Comparison of ENCODE assay signal across 10 mouse cellular contexts in genomic region chrX:69364198-69364597, GRCm38 (mm10). TPM values are rescaled to one million over a fixed set of nuclear protein-coding genes. Genes with fewer than 3 reads are reported as not detected.
DNase-seq lines count a peak whose midpoint lies in the region; ATAC-seq and TF ChIP-seq lines count a peak whose summit lies in the region.
"Had no signal": no experiment of that assay in that cellular context is flagged by ENCODE, and none has a peak within 500 bp of the region (broad histone marks: within the 10 kb centered on the region; RNA-seq: fewer than 3 reads in every experiment).

No protein-coding gene starts in this region.

- no peak overlapping the region for H3K27ac ChIP-seq in kidney, embryonic 16.5 days (ENCODE audit: low read length)
- H3K27ac ChIP-seq in embryonic facial prominence, embryonic 11.5 days (replicated peaks; ENCODE audit: low read depth, low read length) = no peak overlapping the region
- no peak overlapping the region for H3K27ac ChIP-seq in hindbrain, embryonic 14.5 days
- no peak overlapping the region for H3K27ac ChIP-seq in midbrain, postnatal 0 days (ENCODE audit: low read depth, low read length)

- H3K4me2 ChIP-seq in kidney, embryonic 16.5 days (replicated peaks; ENCODE audit: low read depth, low read length) = no peak overlapping the region
- H3K4me2 ChIP-seq in embryonic facial prominence, embryonic 11.5 days (ENCODE audit: low read depth, low read length) = no peak overlapping the region; the same call in 1 of the 2 replicates
- H3K4me2 ChIP-seq in hindbrain, embryonic 14.5 days (replicated peaks) = peak overlapping the region; percentile 43
- H3K4me2 ChIP-seq in midbrain, postnatal 0 days (ENCODE audit: low read depth, low read length, poor library complexity, severe bottlenecking) = peak overlapping the region; percentile 20; the same call in 1 of the 2 replicates

- no peak overlapping the region for H3K9ac ChIP-seq in kidney, embryonic 16.5 days (replicated peaks; ENCODE audit: low read length)
- H3K9ac ChIP-seq in embryonic facial prominence, embryonic 11.5 days (replicated peaks; ENCODE audit: low read length) = no peak overlapping the region
- H3K9ac ChIP-seq in hindbrain, embryonic 14.5 days = no peak overlapping the region
- H3K9ac ChIP-seq in midbrain, postnatal 0 days (replicated peaks; ENCODE audit: low read length, poor library complexity, severe bottlenecking) = no peak overlapping the region

- H3K4me3 ChIP-seq in kidney, embryonic 16.5 days (ENCODE audit: low read length) = no peak overlapping the region
- H3K4me3 ChIP-seq in embryonic facial prominence, embryonic 11.5 days (ENCODE audit: low read depth, low read length) = no peak overlapping the region
- H3K4me3 ChIP-seq in hindbrain, embryonic 14.5 days (replicated peaks; ENCODE audit: low read length) = no peak overlapping the region
- no peak overlapping the region for H3K4me3 ChIP-seq in midbrain, postnatal 0 days (ENCODE audit: low read depth, low read length)

- peaks cover 7% of the 10 kb centered on the region; the same call in 1 of the 2 replicates for H3K4me1 ChIP-seq in kidney, embryonic 16.5 days (ENCODE audit: insufficient read depth, low read length)
- no peaks in the 10 kb centered on the region for H3K4me1 ChIP-seq in embryonic facial prominence, embryonic 11.5 days (ENCODE audit: control insufficient read depth, insufficient read depth, low read length)
- H3K4me1 ChIP-seq in hindbrain, embryonic 14.5 days (replicated peaks; ENCODE audit: control insufficient read depth, insufficient read depth, low read length) = peaks cover 4% of the 10 kb centered on the region
- H3K4me1 ChIP-seq in midbrain, postnatal 0 days (ENCODE audit: insufficient read depth, low read length) = no peaks in the 10 kb centered on the region

- DNase-seq in kidney, postnatal 4 days = no peak
- peak; percentile 53 for DNase-seq in embryonic facial prominence, embryonic 11.5 days (ENCODE audit: low spot score)
- DNase-seq in hindbrain, embryonic 14.5 days (ENCODE audit: low spot score) = no peak
- DNase-seq in midbrain, postnatal 0 days (ENCODE audit: low spot score) = peak; percentile 6
- no peak for DNase-seq in thymus, postnatal 0 days (ENCODE audit: low spot score)
- no peak for DNase-seq in spleen, postnatal 4 days (ENCODE audit: low spot score in 2 of 2)
- DNase-seq: cerebellum, adult 8-10 months; right cerebral cortex, postnatal 14 days; thymus, adult 2 months had no signal

- WGBS in kidney, embryonic 16.5 days = 3% methylated on average over 2 of the region's 2 CpGs
- 0% methylated on average over 2 of the region's 2 CpGs for WGBS in embryonic facial prominence, embryonic 11.5 days
- 8% methylated on average over 2 of the region's 2 CpGs for WGBS in hindbrain, embryonic 14.5 days
- WGBS in midbrain, postnatal 0 days = 11% methylated on average over 2 of the region's 2 CpGs

- ATAC-seq in kidney, embryonic 16.5 days (ENCODE audit: low FRiP score, low TSS enrichment) = peak; percentile 63; the same call in 1 of the 2 replicates
- ATAC-seq in embryonic facial prominence, embryonic 11.5 days (replicated peaks; ENCODE audit: insufficient number of reproducible peaks, low FRiP score, low TSS enrichment, low read depth) = no peak; the same call in 1 of the 2 replicates
- ATAC-seq in hindbrain, embryonic 14.5 days (ENCODE audit: low FRiP score) = no peak
- no peak for ATAC-seq in midbrain, postnatal 0 days (ENCODE audit: low FRiP score)

- H3K9me3 ChIP-seq in kidney, embryonic 16.5 days (ENCODE audit: low read length) = no peaks in the 10 kb centered on the region
- H3K9me3 ChIP-seq in embryonic facial prominence, embryonic 11.5 days (replicated peaks; ENCODE audit: control insufficient read depth, low read length) = no peaks in the 10 kb centered on the region
- no peaks in the 10 kb centered on the region for H3K9me3 ChIP-seq in hindbrain, embryonic 14.5 days (ENCODE audit: control insufficient read depth, low read length)
- H3K9me3 ChIP-seq in midbrain, postnatal 0 days (ENCODE audit: low read length) = no peaks in the 10 kb centered on the region

- peaks cover 13% of the 10 kb centered on the region; the same call in 1 of the 2 replicates for H3K27me3 ChIP-seq in kidney, embryonic 16.5 days (ENCODE audit: insufficient read depth, low read length)
- H3K27me3 ChIP-seq in embryonic facial prominence, embryonic 11.5 days (ENCODE audit: control insufficient read depth, insufficient read depth, low read length) = 0 out of 2 replicates have a peak, but pooled peaks cover 2% of the 10 kb centered on the region
- H3K27me3 ChIP-seq in hindbrain, embryonic 14.5 days (ENCODE audit: control insufficient read depth, insufficient read depth, low read length) = no peaks in the 10 kb centered on the region
- H3K27me3 ChIP-seq in midbrain, postnatal 0 days (ENCODE audit: insufficient read depth, low read length) = no peaks in the 10 kb centered on the region

- no peak for TF ChIP-seq CTCF in midbrain, postnatal 0 days (IDR thresholded peaks at IDR 0.05)

- no peaks in the 10 kb centered on the region for H3K36me3 ChIP-seq in kidney, embryonic 16.5 days (ENCODE audit: insufficient read depth, low read length)
- H3K36me3 ChIP-seq in embryonic facial prominence, embryonic 11.5 days (replicated peaks; ENCODE audit: control insufficient read depth, insufficient read depth, low read depth, low read length) = no peaks in the 10 kb centered on the region
- no peaks in the 10 kb centered on the region for H3K36me3 ChIP-seq in hindbrain, embryonic 14.5 days (replicated peaks; ENCODE audit: control insufficient read depth, insufficient read depth)
- H3K36me3 ChIP-seq in midbrain, postnatal 0 days (ENCODE audit: insufficient read depth, low read length) = no peaks in the 10 kb centered on the region

RNA-seq across cellular contexts. Expression of gene Aff2, which starts 4.1 kb away (rescaled TPM):
- 0.91 and 1.1 TPM in 2 replicates for polyA plus RNA-seq in kidney, embryonic 16.5 days (2015; fragmentation: Nextera tagmentation; extraction: Ambion mirVana)
- polyA plus RNA-seq in embryonic facial prominence, embryonic 11.5 days (2014; fragmentation: Nextera tagmentation; extraction: Ambion mirVana) = 8.9 and 10.3 TPM in 2 replicates
- 19.9 and 20.3 TPM in 2 replicates for polyA plus RNA-seq in hindbrain, embryonic 14.5 days (2014; fragmentation: Nextera tagmentation; extraction: Ambion mirVana)
- total RNA-seq in midbrain, postnatal 0 days (2014; rRNA removed) = 13.8 and 23.3 TPM in 2 replicates
- polyA plus RNA-seq in midbrain, postnatal 0 days (2015; fragmentation: Nextera tagmentation; extraction: Ambion mirVana) = 11.1 and 16.2 TPM in 2 replicates
- polyA plus RNA-seq in thymus, postnatal 0 days (2015; fragmentation: Nextera tagmentation; extraction: Ambion mirVana) = 0.06 TPM in 1 of 2 replicates, not detected in the other

Comparison
In these comparisons a context has a peak if more than half of its experiments do, and no peak if none do; other contexts are left out.
1. H3K4me2 ChIP-seq: peak in hindbrain, embryonic 14.5 days (single experiment) and midbrain, postnatal 0 days (single experiment); none in kidney, embryonic 16.5 days (single experiment) and embryonic facial prominence, embryonic 11.5 days (single experiment).
2. DNase-seq: peak in embryonic facial prominence, embryonic 11.5 days (single experiment) and midbrain, postnatal 0 days (single experiment); none in kidney, postnatal 4 days (0 of 2), hindbrain, embryonic 14.5 days (single experiment), thymus, postnatal 0 days (single experiment) and spleen, postnatal 4 days (0 of 2).